Mouse (Mus musculus): ENCODE data around the gene Pcsk6.

GRCm38 (mm10) chr7:65820391-65820790 is 41.1 kb upstream of the Pcsk6 start:
- TF ChIP-seq CTCF (IDR thresholded peaks at IDR 0.05; ENCODE audit: low read depth, low read length): no peak
- no peak for TF ChIP-seq POLR2A (IDR thresholded peaks at IDR 0.05; ENCODE audit: insufficient read depth, low read length)

All from ES-Bruce4 (cell line).